Mouse (Mus musculus): ENCODE data around the gene Adrb1.
"Not testable (repeated sequence)": the region's sequence is repeated elsewhere in the genome, so short reads cannot be mapped to it uniquely, and the experiment has no call there.

Adrb1 gene

GRCm38 (mm10) chr19:56749343-56749742, 27.3 kb downstream of the Adrb1 start:
- in situ Hi-C loops (cut with MboI): no loop called here

- in situ Hi-C loops (cut with MboI): no loop called here
Observed at GRCm38 (mm10) chr19:56750709-56751108, 28.7 kb downstream of the Adrb1 start.

GRCm38 (mm10) chr19:56754456-56754855, 32.5 kb downstream of the Adrb1 start:
- in situ Hi-C loops (cut with MboI): not testable (repeated sequence)

GRCm38 (mm10) chr19:56756412-56756811, 34.4 kb downstream of the Adrb1 start:
- in situ Hi-C loops (cut with MboI): no loop called here

- in situ Hi-C loops (cut with MboI): no loop called here
Observed at GRCm38 (mm10) chr19:56758311-56758710, 36.3 kb downstream of the Adrb1 start.

- in situ Hi-C loops (cut with MboI): no loop called here
Observed at GRCm38 (mm10) chr19:56759740-56760139, 37.7 kb downstream of the Adrb1 start.

GRCm38 (mm10) chr19:56760306-56760940, 38.4 kb downstream of the Adrb1 start:
- in situ Hi-C loops (cut with MboI): no loop called here

GRCm38 (mm10) chr19:56761096-56761495, 39.1 kb downstream of the Adrb1 start:
- in situ Hi-C loops (cut with MboI): no loop called here

- in situ Hi-C loops (cut with MboI): no loop called here
Observed at GRCm38 (mm10) chr19:56761727-56762126, 39.7 kb downstream of the Adrb1 start.

GRCm38 (mm10) chr19:56762686-56763085, 40.7 kb downstream of the Adrb1 start:
- in situ Hi-C loops (cut with MboI): no loop called here

GRCm38 (mm10) chr19:56769024-56769423, 47.0 kb downstream of the Adrb1 start:
- in situ Hi-C loops (cut with MboI): no loop called here

- in situ Hi-C loops (cut with MboI): no loop called here
Observed at GRCm38 (mm10) chr19:56772158-56772557, 50.2 kb downstream of the Adrb1 start.

GRCm38 (mm10) chr19:56773393-56773971, 51.5 kb downstream of the Adrb1 start:
- in situ Hi-C loops (cut with MboI): no loop called here

- in situ Hi-C loops (cut with MboI): no loop called here
Observed at GRCm38 (mm10) chr19:56774408-56774962, 52.5 kb downstream of the Adrb1 start.

GRCm38 (mm10) chr19:56774971-56775892, 53.2 kb downstream of the Adrb1 start:
- in situ Hi-C loops (cut with MboI): no loop called here

GRCm38 (mm10) chr19:56775893-56776718, 54.1 kb downstream of the Adrb1 start:
- in situ Hi-C loops (cut with MboI): no loop called here

- in situ Hi-C loops (cut with MboI): no loop called here
Observed at GRCm38 (mm10) chr19:56776719-56777382, 54.9 kb downstream of the Adrb1 start.

GRCm38 (mm10) chr19:56778532-56778931, 56.5 kb downstream of the Adrb1 start:
- in situ Hi-C loops (cut with MboI): not testable (repeated sequence)
